Mouse (Mus musculus) spleen, embryonic (tissue): ENCODE data around the gene Ercc8.

ENCODE experiments used
- CTCF ChIA-PET: fragments of 350-600 bp; sonication (Branson Sonifier 250); formaldehyde crosslinking; loops from one replicate; lab custom pipeline; 2022; lab: Charles Lee

Ercc8 gene

GRCm38 (mm10) chr13:108215231-108215780, 56.8 kb downstream of the Ercc8 start:
- CTCF ChIA-PET = no interaction called here

- CTCF ChIA-PET = no interaction called here
Observed at GRCm38 (mm10) chr13:108219773-108220172, 61.2 kb downstream of the Ercc8 start.

DNA sequence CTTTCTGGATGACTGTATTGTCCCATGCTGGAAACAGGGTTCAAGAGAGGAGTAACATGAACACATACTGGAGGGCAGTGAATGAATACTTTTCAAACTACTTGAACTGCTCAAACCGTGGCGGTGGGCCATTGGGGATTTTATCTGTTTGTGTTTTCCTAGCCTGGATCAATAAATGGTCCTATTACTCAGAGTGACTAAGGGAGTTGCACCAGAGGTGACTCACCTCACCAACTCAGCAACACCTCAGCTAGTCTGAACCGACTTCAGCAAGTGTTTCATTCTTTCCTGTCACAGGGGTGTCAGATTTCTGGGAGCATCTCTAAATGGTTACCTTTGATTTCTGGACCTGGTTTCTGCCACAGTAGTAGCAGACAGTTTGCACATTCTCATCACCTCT, 70.7 kb downstream of the Ercc8 start:
- CTCF ChIA-PET = no interaction called here

DNA sequence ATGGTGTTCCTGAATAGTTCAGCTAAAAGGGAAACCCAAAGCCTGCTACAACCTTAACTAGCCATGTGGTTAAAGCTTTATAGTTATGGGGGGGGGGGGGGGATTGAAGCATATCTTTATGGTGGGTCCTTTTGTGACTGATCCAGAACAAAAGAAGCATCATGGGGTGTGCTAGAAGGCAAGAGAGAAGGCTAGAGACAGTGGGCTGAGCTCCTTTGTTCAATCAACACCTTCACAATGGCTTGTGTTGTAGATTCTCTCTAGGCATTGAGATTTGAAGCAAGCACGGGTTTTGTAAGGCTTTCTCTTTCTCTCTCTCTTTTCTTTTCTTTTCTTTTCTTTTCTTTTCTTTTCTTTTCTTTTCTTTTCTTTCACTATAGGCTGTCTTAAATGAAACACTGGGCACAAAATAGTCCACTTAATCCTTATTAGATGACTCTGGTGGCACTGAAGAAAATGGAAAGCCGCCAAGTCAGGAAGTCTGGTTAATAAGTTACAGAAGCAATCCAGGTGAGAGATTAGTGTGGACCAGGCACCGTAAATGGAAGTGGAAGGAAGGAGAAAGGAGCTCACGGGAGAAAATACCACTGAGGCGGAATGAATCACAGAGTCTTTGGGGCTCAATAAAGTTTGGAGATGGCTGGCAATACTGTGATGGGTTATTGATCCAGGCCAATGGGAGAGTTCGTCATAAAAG, 71.3 kb downstream of the Ercc8 start:
- CTCF ChIA-PET = no interaction called here

DNA sequence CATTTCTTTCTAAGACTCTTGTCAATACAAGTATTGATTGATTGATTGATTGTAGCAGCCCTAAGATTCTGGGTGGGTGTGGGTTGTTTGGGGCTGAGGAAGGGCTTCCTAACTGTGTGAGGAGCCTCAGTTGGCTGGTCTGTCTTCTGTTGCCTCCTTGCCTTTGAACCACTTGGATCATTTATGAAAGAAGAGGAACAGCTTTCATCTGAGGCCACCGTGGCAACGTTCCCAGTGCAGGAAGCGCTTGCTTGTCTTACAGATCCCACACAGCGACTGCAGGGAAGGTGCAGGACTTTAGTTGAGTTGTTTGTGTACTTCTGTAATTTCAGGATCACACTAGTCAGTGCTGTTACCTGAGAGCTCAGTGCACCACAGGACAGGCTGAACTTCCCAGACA, 81.5 kb downstream of the Ercc8 start:
- CTCF ChIA-PET = no interaction called here

- CTCF ChIA-PET = no interaction called here
Observed at GRCm38 (mm10) chr13:108241715-108242114, 83.2 kb downstream of the Ercc8 start.
